Mouse (Mus musculus): ENCODE results near the gene Ppp1r15a.

DNA sequence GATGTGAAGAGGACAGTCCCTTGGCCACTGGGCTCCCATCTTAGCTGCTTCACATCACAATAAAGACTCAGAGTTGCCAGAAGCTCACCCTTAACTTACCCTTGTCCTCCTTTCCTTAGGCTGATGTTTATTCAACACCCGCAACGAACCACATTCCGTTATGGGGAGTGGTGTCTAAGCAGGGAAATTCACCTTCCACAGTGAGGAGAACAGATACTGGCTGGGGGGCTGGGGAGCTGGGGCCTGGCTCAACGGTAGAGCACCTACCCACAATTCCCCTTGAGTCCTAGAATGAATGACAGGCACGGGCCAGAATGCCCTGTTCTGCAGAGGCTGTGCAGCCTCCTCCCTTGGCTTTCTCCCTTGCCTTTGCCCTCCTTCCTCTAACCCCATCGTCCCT lies 32.8 kb upstream of the Ppp1r15a start:
- TF ChIP-seq POLR2A (IDR thresholded peaks at IDR 0.05; ENCODE audit: low read depth, low read length) = no peak
- TF ChIP-seq CTCF (IDR thresholded peaks at IDR 0.05; ENCODE audit: extremely low read depth, insufficient read length, insufficient replicate concordance, low read depth, low read length) = no peak
